Mouse (Mus musculus): ENCODE results near the gene Ankrd34a. TPM values are rescaled to one million over a fixed set of nuclear protein-coding genes. Genes with fewer than 3 reads are reported as not detected.

Gene Ankrd34a
- 0.49 and 0.70 TPM in 2 replicates for total RNA-seq (2021)
- long read RNA-seq, experiment 1: 0 reads
- long read RNA-seq, experiment 2: 0 reads

- DNase-seq: peak; percentile 65
Observed at GRCm38 (mm10) chr3:96596228-96596707, at the start of gene Ankrd34a. Gene Ankrd34a (plus strand): TSS chr3:96596636.

- DNase-seq: no peak
Observed at GRCm38 (mm10) chr3:96546880-96547279, 49.6 kb upstream of the Ankrd34a start.

GRCm38 (mm10) chr3:96547389-96547960, 49.0 kb upstream of the Ankrd34a start:
- peak; percentile 85 for DNase-seq

GRCm38 (mm10) chr3:96548824-96549223, 47.6 kb upstream of the Ankrd34a start:
- DNase-seq: no peak

- DNase-seq: no peak
Observed at GRCm38 (mm10) chr3:96549346-96549745, 47.1 kb upstream of the Ankrd34a start.

- peak; percentile 81 for DNase-seq
Observed at GRCm38 (mm10) chr3:96551203-96551602, 45.2 kb upstream of the Ankrd34a start.

- no peak for DNase-seq
Observed at GRCm38 (mm10) chr3:96551890-96552289, 44.5 kb upstream of the Ankrd34a start.

GRCm38 (mm10) chr3:96553601-96554000, 42.8 kb upstream of the Ankrd34a start:
- DNase-seq: no peak

- no peak for DNase-seq
Observed at GRCm38 (mm10) chr3:96554251-96554650, 42.2 kb upstream of the Ankrd34a start.

GRCm38 (mm10) chr3:96555041-96555596, 41.3 kb upstream of the Ankrd34a start:
- peak; percentile 83 for DNase-seq

- no peak for DNase-seq
Observed at GRCm38 (mm10) chr3:96555999-96556614, 40.3 kb upstream of the Ankrd34a start.

GRCm38 (mm10) chr3:96556651-96557635, 39.5 kb upstream of the Ankrd34a start:
- no peak for DNase-seq

- DNase-seq: peak; percentile 100
Observed at GRCm38 (mm10) chr3:96557694-96558093, 38.7 kb upstream of the Ankrd34a start, which contains the start of gene Txnip. Gene Txnip (plus strand): TSS chr3:96557957.

- DNase-seq: peak; percentile 63
Observed at GRCm38 (mm10) chr3:96558159-96558558, 38.3 kb upstream of the Ankrd34a start.

- DNase-seq: no peak
Observed at GRCm38 (mm10) chr3:96558668-96559196, 37.7 kb upstream of the Ankrd34a start.

GRCm38 (mm10) chr3:96559398-96559910, 37.0 kb upstream of the Ankrd34a start:
- no peak for DNase-seq

- peak; percentile 44 for DNase-seq
Observed at GRCm38 (mm10) chr3:96559911-96560850, 36.3 kb upstream of the Ankrd34a start.

GRCm38 (mm10) chr3:96560881-96561668, 35.4 kb upstream of the Ankrd34a start:
- peak; percentile 16 for DNase-seq

GRCm38 (mm10) chr3:96561946-96562681, 34.3 kb upstream of the Ankrd34a start:
- DNase-seq: peak; percentile 59
